Mouse (Mus musculus) left cerebral cortex, postnatal 10 days (tissue): ENCODE data around the gene D630003M21Rik. TPM values are rescaled to one million over a fixed set of nuclear protein-coding genes. Genes with fewer than 3 reads are reported as not detected.

ENCODE experiments used
- DNase-seq, 2 experiments: peaks; one replicate each; pipeline ENCODE4 v3.0.0; 2021 to 2022; ENCODE audit warnings: low spot score in 2 of 2, mixed read lengths in 1 of 2; ENCODE audit errors: extremely low spot score in 1 of 2
- intact Hi-C: fragments of 180-260 bp; cut with DNase I; formaldehyde crosslinking; loops from one replicate; pipeline ENCODE4 v1.15.1; 2025
- total RNA-seq, 2 experiments: library from RNA; stranded (reverse); gene quantifications; 2 replicates each; pipeline ENCODE4 v1.2.3; 2021

The D630003M21Rik gene
- total RNA-seq, 2 experiments from 2014 or later = 3.3 to 3.7 TPM

- peak; percentile 48 to 75 for DNase-seq
- intact Hi-C loops = loop anchor here (5.0 kb wide), 1 partner anchor 54 kb away; no protein-coding TSS in a partner anchor
These were observed 21.2 kb downstream of the D630003M21Rik start for GRCm38 (mm10) chr2:158207848-158208247.

DNA sequence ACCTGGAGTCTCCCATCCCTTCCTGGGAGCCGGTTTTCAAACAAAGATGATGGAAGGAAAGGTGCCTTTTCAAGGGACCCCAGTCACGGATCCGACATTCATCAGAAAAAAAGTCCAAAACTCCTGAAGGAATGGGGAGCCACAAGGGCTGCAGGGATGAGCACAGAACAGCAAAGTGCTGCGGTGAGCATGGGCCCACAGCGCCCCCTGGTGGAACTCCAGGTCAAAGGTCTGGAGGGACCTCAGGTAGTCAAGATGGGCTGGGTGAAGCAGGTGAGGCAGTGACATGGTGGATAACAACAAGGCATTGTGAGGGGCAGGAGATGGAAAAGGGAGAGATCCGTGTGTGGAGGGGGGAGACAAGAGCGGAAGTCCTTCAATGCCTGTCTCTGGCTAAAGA lies 24.9 kb downstream of the D630003M21Rik start:
- intact Hi-C loops = loop anchor here (2.0 to 5.0 kb wide), 2 partner anchors 132 to 599 kb away; no protein-coding TSS in a partner anchor
- peak in 1 of 2 experiments; percentile 82 for DNase-seq

- no peak for DNase-seq
- intact Hi-C loops = loop anchor here (2.0 to 5.0 kb wide), 2 partner anchors 131 to 599 kb away; no protein-coding TSS in a partner anchor
These were observed 25.3 kb downstream of the D630003M21Rik start for GRCm38 (mm10) chr2:158203686-158204085.

GRCm38 (mm10) chr2:158199281-158199680 lies 29.7 kb downstream of the D630003M21Rik start:
- intact Hi-C loops = no loop called here

DNA sequence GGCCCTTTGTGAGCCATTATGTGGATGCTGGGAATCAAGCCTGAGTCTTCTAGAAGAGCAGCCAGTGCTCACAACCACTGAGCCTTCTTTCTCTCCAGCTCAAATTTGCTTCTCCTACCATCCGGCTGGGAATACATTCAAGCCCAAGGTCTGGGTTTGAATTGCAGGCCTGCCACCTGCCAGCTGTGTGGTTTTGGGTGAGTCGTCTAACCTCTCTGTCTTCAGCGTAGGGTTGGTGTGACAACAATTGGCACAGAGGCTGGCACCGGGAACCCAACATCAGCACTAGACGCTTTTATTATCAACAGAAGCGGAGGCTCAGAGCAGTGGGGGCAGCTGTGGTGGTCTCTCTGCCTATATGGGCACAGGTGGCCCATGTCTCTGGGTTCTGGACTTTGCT lies 30.2 kb downstream of the D630003M21Rik start:
- intact Hi-C loops = no loop called here
- DNase-seq = no peak

More at GRCm38 (mm10) chr2:158199281-158199680, 29.7 kb downstream of the D630003M21Rik start:
- no peak for DNase-seq

DNA sequence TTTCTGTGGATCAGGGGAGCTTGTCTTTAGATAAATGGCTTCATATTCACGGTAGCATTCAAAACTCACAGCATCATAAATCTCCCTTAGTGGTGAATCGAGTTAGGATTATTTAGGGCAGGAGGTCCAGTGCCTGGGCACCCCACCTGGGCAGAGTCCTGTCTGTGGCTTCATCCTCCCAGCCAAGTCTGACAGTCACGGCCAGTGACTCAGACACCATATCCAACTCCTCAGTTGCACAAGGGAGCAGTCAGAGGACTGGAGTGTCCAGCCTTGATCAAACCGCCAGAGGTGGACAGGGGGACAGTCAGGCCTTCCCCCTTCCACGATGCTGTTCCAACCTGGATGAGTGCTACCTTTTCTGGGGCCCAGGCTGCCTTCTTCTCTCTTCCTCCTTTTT lies 31.1 kb downstream of the D630003M21Rik start:
- no peak for DNase-seq
- intact Hi-C loops = no loop called here

DNA sequence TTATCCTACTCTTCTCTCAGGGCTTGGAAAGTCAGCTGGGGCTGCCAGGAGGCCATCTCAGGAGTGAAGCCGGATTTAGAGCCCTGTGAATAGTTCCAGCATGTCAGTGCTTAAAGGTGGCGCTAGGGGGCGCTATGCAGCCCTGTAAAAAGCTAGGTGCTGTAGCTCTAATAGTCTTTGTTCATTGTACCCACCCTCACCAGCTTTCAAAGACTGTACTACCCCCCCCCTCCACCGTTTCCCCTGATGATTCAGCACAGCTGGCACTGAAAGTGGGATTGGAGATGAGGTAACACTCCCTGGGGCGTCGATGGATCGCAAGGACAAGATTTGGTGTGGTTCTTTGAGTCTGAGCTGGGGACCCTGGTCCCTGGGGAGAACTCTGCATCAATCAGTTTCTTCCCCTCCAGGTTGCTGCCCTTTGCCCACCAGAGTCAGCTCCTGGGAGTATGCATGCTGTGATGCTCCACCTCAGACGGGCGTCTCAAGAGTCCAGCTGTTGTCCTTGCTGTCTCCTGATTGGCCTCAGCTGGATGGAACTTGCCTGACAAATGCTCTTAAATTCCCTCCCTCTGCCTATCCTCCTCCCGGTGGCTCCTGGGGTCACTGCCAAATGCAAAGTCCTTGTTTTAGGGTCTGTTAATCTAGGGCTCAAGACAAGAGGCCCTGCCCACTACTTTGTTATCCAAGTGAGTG lies 33.9 kb downstream of the D630003M21Rik start:
- intact Hi-C loops = no loop called here
- DNase-seq = peak in 1 of 2 experiments; percentile 53

GRCm38 (mm10) chr2:158193611-158194336 lies 35.2 kb downstream of the D630003M21Rik start:
- intact Hi-C loops = no loop called here
- no peak for DNase-seq

DNA sequence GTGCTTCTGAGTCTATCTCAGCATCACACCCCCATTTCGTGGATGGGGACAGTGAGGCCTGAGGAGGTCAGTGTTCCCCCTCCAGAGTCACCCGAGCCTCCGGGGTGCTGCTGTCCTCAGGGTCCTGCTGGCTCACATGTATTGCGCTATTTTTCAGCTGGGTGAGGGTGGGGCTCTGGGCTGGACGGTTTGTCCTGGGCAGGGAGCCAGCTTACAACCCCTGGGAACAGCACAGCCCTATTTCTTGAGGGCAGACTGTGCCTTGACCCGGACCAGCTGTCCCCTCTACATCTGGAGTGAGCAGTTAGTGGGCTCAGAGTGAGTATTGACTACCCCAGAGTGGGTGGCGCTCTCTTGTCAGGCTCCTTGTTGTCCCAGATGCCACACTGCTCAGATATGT lies 37.9 kb downstream of the D630003M21Rik start:
- peak in 1 of 2 experiments; percentile 69 for DNase-seq
- intact Hi-C loops = no loop called here

DNA sequence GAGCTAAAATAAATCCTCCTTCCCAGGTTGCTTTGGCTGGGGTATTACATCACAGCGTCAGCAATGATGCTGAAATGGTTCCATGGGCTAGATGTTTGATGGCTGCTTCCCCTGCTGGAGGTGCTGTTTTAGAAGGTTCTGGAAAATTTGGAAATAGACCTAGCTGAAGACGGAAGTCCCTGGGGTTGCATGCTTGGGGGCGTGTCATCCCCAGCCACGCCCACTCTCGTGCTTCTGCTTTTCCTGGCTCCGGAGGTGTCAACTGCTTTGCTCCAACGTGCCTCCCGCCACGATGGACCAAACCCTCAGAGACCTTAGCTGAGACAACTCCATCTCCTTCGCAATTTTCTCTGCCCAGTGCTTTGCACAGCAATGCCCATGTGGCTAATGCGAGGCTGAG lies 39.6 kb downstream of the D630003M21Rik start:
- intact Hi-C loops = no loop called here
- DNase-seq = no peak

- intact Hi-C loops = no loop called here
- no peak for DNase-seq
These were observed 42.7 kb downstream of the D630003M21Rik start for GRCm38 (mm10) chr2:158186206-158186871.

DNA sequence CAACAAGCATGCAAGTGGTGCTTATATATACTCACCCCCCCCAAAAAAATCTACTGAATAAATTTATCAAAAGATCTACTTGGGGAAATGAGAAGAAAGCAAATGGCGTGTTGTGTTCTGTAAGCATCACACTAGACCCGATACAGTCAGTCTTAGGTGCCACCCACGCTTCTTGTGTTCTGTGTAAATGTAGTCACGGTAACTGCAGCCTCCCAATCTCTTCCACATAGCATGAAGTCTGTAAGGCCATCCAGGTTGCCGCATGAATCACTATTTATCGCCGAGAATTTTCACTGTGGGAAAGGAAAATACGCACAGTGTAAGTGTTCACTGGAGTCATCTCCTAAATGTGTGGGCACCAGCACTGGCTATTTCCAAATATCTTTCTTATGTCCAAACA lies 45.8 kb downstream of the D630003M21Rik start:
- DNase-seq = no peak
- intact Hi-C loops = no loop called here

- no peak for DNase-seq
- intact Hi-C loops = no loop called here
These were observed 47.1 kb downstream of the D630003M21Rik start for GRCm38 (mm10) chr2:158181932-158182331.

DNA sequence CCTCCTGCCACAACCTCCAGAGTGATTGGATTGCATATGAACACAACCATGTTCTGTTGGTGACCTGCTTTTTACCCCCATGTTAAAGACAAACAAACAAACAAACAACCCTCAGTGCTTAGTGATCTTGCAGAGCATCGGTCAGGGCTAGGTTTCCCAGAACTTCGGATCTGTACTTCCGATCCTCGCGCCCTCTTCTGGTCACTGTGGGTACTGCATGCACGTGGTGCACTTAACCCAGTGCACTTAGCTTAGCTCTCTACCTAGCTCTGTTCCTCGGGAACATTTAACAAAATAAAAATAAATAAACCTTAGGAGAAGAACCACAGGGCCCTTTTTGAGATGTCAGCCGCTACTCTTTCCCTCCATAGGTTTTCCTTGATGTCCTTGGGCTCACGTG lies 48.2 kb downstream of the D630003M21Rik start:
- DNase-seq = peak in 1 of 2 experiments; percentile 73
- intact Hi-C loops = no loop called here

DNA sequence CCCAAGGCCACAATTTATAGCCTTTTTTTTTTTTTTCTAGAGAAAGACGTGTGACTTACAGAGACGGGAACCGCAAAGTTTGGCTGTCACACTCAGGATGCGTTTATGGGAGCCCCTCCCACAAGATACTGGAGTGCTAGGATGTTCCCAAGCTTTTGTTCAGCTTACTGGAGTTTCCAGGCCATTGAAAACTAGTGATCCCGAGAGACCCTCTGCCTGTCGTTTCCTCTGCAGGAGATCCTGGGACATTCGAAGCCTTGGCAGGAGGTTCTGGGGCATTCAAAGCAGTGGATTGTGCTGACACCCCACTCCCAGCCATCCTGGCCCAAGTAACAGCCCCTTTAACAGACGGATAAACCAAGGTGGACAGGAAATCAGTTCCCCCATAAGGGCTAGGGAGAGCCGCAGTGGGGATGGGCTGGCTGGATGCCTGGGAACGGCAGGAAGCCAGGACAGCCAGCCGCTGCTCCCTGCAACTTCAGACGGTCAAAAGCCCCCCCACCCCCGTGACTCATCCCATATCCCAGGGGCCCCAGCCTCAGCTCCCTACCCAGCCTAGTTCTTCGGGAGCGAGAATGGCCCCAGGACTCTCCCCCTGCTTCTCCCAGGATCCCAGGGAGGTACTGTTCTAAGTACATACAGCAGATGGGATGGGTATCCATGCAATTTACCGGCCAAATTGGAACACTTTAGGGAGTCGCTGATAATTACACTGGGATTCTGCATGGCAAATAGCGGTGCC lies 49.5 kb downstream of the D630003M21Rik start:
- peak in 1 of 2 experiments; percentile 74 for DNase-seq

DNA sequence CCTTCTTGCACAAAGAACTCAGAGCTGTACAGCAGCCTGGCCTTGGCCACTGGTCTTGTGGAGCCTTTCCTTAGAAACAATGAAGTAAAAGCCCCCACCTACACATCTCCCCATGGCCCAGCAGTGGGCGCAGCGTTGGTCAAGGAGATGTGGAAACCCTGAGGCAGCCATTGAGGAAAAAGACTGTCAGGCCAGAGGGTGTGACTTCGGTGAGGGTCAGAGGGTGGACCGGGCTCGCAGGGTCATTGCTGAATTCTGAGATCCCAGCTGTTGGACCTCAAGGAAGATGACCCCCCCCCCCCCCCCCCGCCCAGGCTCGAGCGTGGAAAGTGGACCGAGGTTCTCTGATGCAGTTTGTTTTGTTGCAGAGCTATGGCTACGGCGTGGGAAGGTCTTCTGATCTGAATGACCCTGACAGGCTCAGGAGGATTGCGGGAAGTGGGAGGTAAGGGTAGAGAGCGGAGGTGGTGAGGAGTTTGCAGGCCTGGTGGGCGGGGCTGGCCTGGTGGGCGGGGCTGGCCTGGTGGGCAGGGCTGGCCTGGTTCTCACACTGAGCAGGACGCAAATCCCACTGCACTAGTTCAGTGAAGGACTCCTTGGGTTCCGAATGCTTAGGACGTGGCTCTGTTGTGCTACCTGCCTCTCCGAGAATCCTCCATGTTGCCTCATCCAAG lies 50.2 kb downstream of the D630003M21Rik start:
- peak in 1 of 2 experiments; percentile 88 for DNase-seq
- intact Hi-C loops = no loop called here

More for the DNA sequence above, 49.5 kb downstream of the D630003M21Rik start:
- intact Hi-C loops = no loop called here

GRCm38 (mm10) chr2:158178139-158178538 lies 50.9 kb downstream of the D630003M21Rik start:
- no peak for DNase-seq
- intact Hi-C loops = no loop called here

- intact Hi-C loops = no loop called here
- DNase-seq = no peak
These were observed 51.4 kb downstream of the D630003M21Rik start for GRCm38 (mm10) chr2:158177574-158177973.
